Mouse (Mus musculus) kidney, postnatal 10 days (tissue): ENCODE data around the gene Asprv1.

Experiments
- DNase-seq: peaks from one replicate; pipeline ENCODE4 v3.0.0; 2021; ENCODE audit warnings: mixed read lengths

Asprv1 gene

DNA sequence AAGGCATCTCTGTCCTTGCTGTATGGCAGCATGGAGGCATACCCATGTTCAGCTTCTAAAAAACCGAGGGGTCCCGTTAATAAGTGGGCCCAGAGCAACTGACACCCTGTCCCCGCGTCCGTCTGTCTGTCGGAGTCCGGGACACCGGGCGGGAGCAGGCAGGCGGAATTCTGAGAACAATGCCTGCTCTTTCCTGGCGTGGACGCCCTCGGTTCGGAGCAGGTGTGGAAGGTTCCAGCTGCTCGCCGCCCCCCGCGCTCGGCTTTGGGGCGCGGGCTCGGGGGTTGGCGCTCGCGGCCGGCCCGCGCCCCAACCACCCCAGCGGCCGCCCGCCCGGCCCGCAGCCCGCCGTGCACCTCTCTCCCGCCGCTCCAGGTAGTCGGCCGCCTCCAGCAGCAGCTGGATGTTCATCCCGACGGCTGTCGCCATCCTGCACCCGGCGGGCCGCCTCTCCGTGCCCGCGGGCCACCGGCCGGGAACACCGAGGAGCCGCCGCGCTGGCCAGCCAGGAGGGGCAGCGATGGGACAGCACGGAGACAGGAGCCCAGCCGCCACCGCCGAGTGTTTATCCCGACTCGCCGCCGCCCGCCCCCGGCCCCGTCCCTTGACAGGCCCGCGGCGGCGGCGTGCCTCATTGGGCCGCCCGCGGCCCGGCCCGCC is 40.7 kb downstream of the Asprv1 start, which contains the start of gene Mxd1:
TSS of gene Mxd1 (minus strand) at position 582 of the 660 bp plus-strand sequence.
- DNase-seq: peak; percentile 50

DNA sequence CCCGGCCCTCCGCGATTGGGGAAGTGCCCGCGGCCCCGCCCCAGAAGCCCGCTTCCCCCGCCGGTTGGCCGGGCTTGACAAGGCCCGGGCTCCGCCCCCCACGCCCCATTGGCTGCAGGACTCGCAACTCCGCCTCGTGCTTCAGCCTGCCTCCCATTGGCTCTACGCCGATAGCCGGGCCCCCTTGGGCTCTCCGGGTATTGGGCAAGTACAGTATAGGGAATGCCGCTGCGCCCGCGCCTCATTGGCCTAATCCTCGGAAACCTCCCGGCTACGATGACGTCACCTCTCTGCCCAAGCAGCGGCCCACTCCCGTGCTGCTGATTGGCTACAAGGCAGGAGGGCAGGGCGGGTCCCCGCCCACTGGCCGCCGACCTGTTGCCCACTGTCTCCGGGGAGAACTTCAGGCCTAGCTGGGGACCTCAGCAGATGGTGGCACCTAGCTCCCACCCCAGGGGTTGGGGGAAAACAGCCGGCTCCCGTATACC is 41.3 kb downstream of the Asprv1 start:
- peak; percentile 100 for DNase-seq

DNA sequence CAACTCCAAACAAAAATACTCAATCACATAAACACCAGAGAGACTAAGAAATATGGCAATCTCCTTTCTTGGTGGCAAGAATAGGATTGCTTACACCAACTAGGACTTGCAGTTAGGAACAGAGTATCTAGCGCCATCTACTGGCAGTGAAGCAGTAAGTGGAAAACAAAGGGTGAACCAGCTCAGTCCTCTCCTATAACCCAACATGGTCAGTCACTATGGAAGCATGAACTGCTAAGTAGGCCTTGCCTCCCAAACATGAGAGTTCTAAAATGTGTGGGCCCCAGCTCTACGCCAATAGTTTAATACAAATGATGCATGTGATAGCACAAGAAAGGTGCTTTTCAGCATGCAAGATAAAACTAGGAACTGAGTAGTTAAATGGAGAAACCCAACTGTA is 42.9 kb downstream of the Asprv1 start:
- DNase-seq: peak; percentile 62

DNA sequence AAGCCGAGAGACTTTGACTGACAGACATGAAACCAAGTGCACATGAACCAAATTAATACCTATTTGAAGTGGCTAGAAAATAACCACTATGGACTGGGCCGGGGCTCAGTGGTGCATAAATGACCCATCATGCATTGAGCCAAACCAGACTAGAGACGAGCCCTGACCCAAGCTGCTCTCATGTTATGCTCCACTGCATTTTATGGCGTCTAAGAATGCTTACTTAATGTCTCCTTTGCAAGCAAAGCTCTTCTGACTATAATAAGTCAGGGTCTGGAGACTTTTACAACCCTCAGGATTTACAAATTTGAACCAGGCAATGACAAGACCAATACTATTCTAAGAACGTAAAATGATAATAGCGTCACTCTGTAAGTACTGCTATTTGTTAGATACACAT is 50.4 kb downstream of the Asprv1 start:
- DNase-seq: peak; percentile 55
